Mouse (Mus musculus): ENCODE data around the gene Lrrc55.

Lrrc55 gene

DNA sequence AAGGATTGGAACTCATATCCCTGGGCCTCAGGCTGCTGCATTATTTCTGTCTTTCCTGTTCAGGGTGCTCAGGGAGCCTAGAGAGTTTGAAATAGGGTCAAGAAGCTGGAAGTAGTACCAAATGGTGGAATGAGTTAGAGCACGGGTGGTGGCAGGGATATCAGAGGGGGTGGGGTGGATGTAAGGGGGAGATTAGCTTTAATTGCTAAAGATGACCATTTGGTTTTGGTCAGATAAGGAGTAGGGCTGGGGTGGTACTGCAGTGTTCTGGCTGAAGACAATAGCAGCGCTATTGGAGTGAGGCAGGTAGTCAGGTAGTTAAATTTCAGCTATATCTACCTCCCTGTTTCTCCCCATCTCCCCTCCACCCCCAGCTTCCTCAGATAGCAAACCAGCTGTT, 65.8 kb downstream of the Lrrc55 start:
- DNase-seq = no peak

DNA sequence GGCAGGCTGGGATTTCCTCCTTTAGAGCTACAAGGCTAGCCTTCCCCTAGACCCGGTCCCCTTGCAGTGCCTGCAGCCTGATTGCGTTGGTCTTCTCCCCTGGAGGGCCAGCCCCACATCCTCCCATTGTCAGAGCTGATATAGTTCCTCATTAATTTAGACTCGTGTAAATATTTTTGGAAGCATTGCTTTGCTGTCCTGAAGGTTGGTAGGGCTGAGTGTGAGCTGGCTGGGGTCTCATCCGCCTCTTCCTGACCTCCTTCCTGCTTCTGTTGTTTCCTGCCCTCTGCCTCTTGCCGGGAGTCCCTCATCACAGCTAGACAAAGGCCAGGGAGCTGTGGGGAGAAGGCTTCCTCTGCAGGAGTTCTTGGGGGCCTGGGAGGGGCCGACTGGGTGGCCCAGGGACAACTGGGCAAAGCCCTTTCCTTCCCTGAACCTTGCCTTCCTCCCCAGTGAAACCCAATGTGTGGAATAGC, 67.5 kb downstream of the Lrrc55 start:
- peak; percentile 21 for DNase-seq

DNA sequence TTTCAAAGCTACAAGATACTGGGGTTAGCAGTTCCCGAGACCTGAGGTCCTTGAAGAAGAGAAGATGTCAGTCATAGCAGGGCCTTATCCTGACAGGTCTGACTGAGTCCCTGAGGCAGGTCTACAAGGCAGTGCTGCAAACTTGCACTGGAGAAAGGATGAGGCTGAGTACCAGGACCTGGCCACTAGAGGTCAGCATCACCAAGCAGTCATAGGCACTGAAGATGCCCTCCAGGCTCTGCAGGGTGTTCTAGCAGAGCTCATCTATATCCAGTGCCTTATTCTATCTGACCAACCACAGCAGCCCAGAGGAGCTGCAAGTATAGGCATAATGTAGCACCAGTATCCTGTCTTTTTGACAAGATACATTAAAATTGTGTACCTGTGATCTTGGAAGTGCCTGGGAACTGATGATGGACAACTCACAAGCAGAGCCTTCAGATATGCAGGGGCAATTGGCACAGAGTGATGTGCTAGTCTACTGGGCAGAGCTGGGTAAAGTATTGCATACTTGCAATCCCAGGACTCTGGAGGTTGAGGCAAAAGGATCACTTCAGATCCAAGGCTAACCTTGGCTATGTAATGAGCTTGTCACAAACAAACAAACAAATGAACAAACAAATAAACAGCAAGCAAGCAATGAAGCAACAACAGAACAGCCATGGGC, 73.0 kb downstream of the Lrrc55 start:
- DNase-seq = peak; percentile 64

DNA sequence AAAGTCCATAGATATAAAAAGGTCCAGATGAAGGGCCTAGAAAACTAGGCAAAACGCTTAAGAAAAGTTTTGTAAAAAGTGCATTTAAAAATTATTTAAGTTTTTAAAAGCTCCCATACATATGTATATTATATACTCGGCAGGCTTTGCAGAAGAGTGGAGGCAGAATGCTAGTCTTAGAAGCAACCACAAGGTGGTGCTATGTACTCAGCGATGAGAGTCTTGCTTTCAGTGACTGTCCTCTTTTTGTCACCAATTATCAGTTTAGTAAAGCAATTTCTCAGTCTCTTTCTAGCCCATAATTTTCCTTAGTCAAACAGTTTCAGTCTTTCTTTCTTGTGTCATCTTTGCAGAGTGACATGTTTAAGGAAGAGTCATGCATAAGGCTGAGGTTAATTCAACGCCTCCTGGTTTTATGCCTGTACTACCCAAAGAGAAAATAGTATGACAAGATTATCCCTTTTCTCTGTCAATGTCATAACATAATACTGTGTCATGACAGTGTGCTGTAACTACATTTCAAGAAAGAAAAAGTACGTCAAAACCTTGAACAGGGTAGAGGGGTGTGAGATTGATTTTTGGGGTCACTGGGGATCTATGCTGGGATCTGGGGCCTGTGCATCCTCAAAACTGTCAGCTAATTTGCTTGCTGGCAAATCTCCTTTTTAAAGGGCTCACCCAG, 73.7 kb downstream of the Lrrc55 start:
- peak; percentile 28 for DNase-seq
